9 mouse cellular contexts compared by ENCODE assay signal in the genomic region with DNA sequence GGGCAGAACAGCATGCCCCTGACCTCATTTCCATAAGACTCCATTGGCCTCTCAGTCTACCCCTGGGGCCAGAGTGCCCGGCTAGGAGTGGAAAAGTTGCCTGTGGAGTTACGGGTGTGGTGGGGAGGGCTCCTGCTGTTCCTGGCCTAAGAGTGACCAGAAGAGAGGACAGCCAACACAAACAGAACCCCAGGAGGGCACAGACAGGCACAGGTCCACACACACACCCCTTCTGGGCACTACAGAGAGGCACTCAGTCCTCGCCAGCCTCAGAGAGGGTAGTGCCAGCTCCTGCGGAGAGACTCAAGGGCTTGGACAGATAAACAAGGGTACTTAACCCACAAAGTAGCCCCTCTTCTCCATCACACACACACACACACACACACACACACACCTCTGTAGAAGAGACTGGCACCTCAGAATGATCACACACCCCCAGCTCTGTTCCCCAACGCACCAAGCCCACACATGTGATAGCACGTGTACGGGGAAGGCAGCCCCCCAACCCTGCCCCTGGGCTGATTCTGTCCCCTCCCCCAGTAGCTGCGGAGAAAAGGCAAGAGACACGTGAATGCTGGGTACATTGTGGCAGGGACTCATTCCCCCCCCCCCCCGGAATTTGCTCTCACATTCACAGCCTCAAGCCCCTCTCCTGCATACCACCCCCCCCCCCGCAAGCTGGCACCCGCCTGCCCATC. TPM values are rescaled to one million over a fixed set of nuclear protein-coding genes. Genes with fewer than 3 reads are reported as not detected.
DNase-seq lines count a peak whose midpoint lies in the region; ATAC-seq lines count a peak whose summit lies in the region.
"Had no signal": no experiment of that assay in that cellular context is flagged by ENCODE, and none has a peak within 500 bp of the region (broad histone marks: within the 10 kb centered on the region; RNA-seq: fewer than 3 reads in every experiment).

No protein-coding gene starts in this region.

- H3K4me1 ChIP-seq in heart, embryonic 11.5 days (ENCODE audit: control insufficient read depth, insufficient read depth, low read length), result peaks cover 8% of the 10 kb centered on the region; the same call in 1 of the 2 replicates
- H3K4me1 ChIP-seq in hindbrain, embryonic 15.5 days (replicated peaks), result peaks cover 31% of the 10 kb centered on the region
- H3K4me1 ChIP-seq in lung, embryonic 15.5 days, result peaks cover 17% of the 10 kb centered on the region

- H3K27ac ChIP-seq in heart, embryonic 11.5 days (ENCODE audit: low read depth, low read length), result no peak overlapping the region
- no peak overlapping the region for H3K27ac ChIP-seq in hindbrain, embryonic 15.5 days (replicated peaks)
- no peak overlapping the region for H3K27ac ChIP-seq in lung, embryonic 15.5 days
- H3K27ac ChIP-seq: liver, embryonic 13.5 days had no signal

- H3K9ac ChIP-seq in heart, embryonic 11.5 days (ENCODE audit: low read depth, low read length), result no peak overlapping the region
- H3K9ac ChIP-seq in hindbrain, embryonic 15.5 days, result no peak overlapping the region
- no peak overlapping the region for H3K9ac ChIP-seq in lung, embryonic 15.5 days
- H3K9ac ChIP-seq: liver, embryonic 13.5 days had no signal

- H3K36me3 ChIP-seq in heart, embryonic 11.5 days (ENCODE audit: control insufficient read depth, insufficient read depth, low read length), result no peaks in the 10 kb centered on the region
- no peaks in the 10 kb centered on the region for H3K36me3 ChIP-seq in hindbrain, embryonic 15.5 days
- no peaks in the 10 kb centered on the region for H3K36me3 ChIP-seq in lung, embryonic 15.5 days
- H3K36me3 ChIP-seq: liver, embryonic 13.5 days had no signal

- peak overlapping the region; percentile 51 for H3K4me3 ChIP-seq in heart, embryonic 11.5 days (ENCODE audit: low read depth, low read length)
- H3K4me3 ChIP-seq in hindbrain, embryonic 15.5 days, result peak overlapping the region; percentile 46; the same call in 1 of the 2 replicates
- no peak overlapping the region for H3K4me3 ChIP-seq in lung, embryonic 15.5 days

- no peak for DNase-seq in heart, postnatal 25 days (ENCODE audit: low spot score)
- DNase-seq in cerebellum, adult 9-11 months, result peak; percentile 75
- no peak for DNase-seq in natural killer cell, adult 2 months (ENCODE audit: low spot score in 2 of 2)
- no peak for DNase-seq in adrenal gland, postnatal 14 days
- DNase-seq in right cerebral cortex, postnatal 14 days, result no peak
- DNase-seq: liver, embryonic 13.5 days had no signal

- 2% methylated on average over 12 of the region's 12 CpGs for WGBS in heart, embryonic 11.5 days (ENCODE audit: insufficient replicate concordance)
- 2% methylated on average over 11 of the region's 12 CpGs for WGBS in hindbrain, embryonic 15.5 days
- WGBS in lung, embryonic 15.5 days, result 7% methylated on average over 11 of the region's 12 CpGs

- intact Hi-C loops in heart, postnatal 25 days (cut with DNase I), result no loop called here

- H3K27me3 ChIP-seq in heart, embryonic 11.5 days (ENCODE audit: control insufficient read depth, insufficient read depth, low read length), result peaks cover 66% of the 10 kb centered on the region
- H3K27me3 ChIP-seq in hindbrain, embryonic 15.5 days, result peaks cover 76% of the 10 kb centered on the region
- H3K27me3 ChIP-seq in lung, embryonic 15.5 days, result peaks cover 82% of the 10 kb centered on the region

- no peak for ATAC-seq in heart, embryonic 11.5 days (replicated peaks; ENCODE audit: insufficient number of reproducible peaks, low FRiP score, low TSS enrichment)
- ATAC-seq in hindbrain, embryonic 15.5 days (ENCODE audit: low FRiP score, low read depth), result peak; percentile 36; the same call in 1 of the 2 replicates
- ATAC-seq in lung, embryonic 15.5 days (ENCODE audit: borderline replicate concordance, extremely low read depth, low FRiP score, low TSS enrichment), result no peak

- H3K4me2 ChIP-seq in heart, embryonic 11.5 days, result peak overlapping the region; percentile 89
- H3K4me2 ChIP-seq in hindbrain, embryonic 15.5 days, result peak overlapping the region; percentile 90
- H3K4me2 ChIP-seq in lung, embryonic 15.5 days, result peak overlapping the region; percentile 91; the same call in 1 of the 2 replicates

- no peaks in the 10 kb centered on the region for H3K9me3 ChIP-seq in heart, embryonic 11.5 days (replicated peaks; ENCODE audit: control insufficient read depth, low read length)
- H3K9me3 ChIP-seq in hindbrain, embryonic 15.5 days, result no peaks in the 10 kb centered on the region
- no peaks in the 10 kb centered on the region for H3K9me3 ChIP-seq in lung, embryonic 15.5 days
- H3K9me3 ChIP-seq: liver, embryonic 13.5 days had no signal

RNA-seq across cellular contexts. Expression of gene Ppp1r1b, which starts 0.7 kb away (rescaled TPM):
- polyA plus RNA-seq in heart, embryonic 11.5 days (2014; fragmentation: Nextera tagmentation; extraction: Ambion mirVana), result 13.6 and 15.3 TPM in 2 replicates
- 1 to 10 TPM; 5.3 to 5.8 TPM for total RNA-seq in heart, postnatal 25 days (2021)
- 6.1 and 6.9 TPM in 2 replicates for polyA plus RNA-seq in hindbrain, embryonic 15.5 days (2015; fragmentation: Nextera tagmentation; extraction: Ambion mirVana)
- 3.5 and 5.5 TPM in 2 replicates for polyA plus RNA-seq in lung, embryonic 15.5 days (2015; fragmentation: Nextera tagmentation; extraction: Ambion mirVana)
- total RNA-seq in adrenal gland, postnatal 14 days (2021), result 0.63 and 0.68 TPM in 2 replicates

RNA-seq across cellular contexts. Expression of gene Stard3, which starts 10.6 kb away (rescaled TPM):
- 39.6 and 40.6 TPM in 2 replicates for polyA plus RNA-seq in heart, embryonic 11.5 days (2014; fragmentation: Nextera tagmentation; extraction: Ambion mirVana)
- total RNA-seq in heart, postnatal 25 days (2021), result 10 to 100 TPM; 19.7 to 24.9 TPM
- polyA plus RNA-seq in hindbrain, embryonic 15.5 days (2015; fragmentation: Nextera tagmentation; extraction: Ambion mirVana), result 36.5 and 40.3 TPM in 2 replicates
- 45.2 and 52.5 TPM in 2 replicates for polyA plus RNA-seq in lung, embryonic 15.5 days (2015; fragmentation: Nextera tagmentation; extraction: Ambion mirVana)
- total RNA-seq in adrenal gland, postnatal 14 days (2021), result 21.5 and 22.7 TPM in 2 replicates

RNA-seq across cellular contexts. Expression of gene Neurod2, which starts 18.1 kb away (rescaled TPM):
- 0.07 and 0.13 TPM in 2 replicates for polyA plus RNA-seq in heart, embryonic 11.5 days (2014; fragmentation: Nextera tagmentation; extraction: Ambion mirVana)
- not detected for total RNA-seq in heart, postnatal 25 days (2021)
- polyA plus RNA-seq in hindbrain, embryonic 15.5 days (2015; fragmentation: Nextera tagmentation; extraction: Ambion mirVana), result 20.9 and 28.6 TPM in 2 replicates
- 0.05 TPM in 1 of 2 replicates, not detected in the other for polyA plus RNA-seq in lung, embryonic 15.5 days (2015; fragmentation: Nextera tagmentation; extraction: Ambion mirVana)
- total RNA-seq in adrenal gland, postnatal 14 days (2021), result 0.15 TPM in 1 of 2 replicates, not detected in the other
- polyA plus RNA-seq: liver, embryonic 13.5 days had no signal

RNA-seq across cellular contexts. Expression of gene Tcap, which starts 36.1 kb away (rescaled TPM):
- polyA plus RNA-seq in heart, embryonic 11.5 days (2014; fragmentation: Nextera tagmentation; extraction: Ambion mirVana), result 149 and 151 TPM in 2 replicates
- 1,000 to 10,000 TPM; 1,084 to 2,520 TPM for total RNA-seq in heart, postnatal 25 days (2021)
- polyA plus RNA-seq in hindbrain, embryonic 15.5 days (2015; fragmentation: Nextera tagmentation; extraction: Ambion mirVana), result 0.39 TPM in 1 of 2 replicates, not detected in the other
- 5.1 and 7.5 TPM in 2 replicates for polyA plus RNA-seq in lung, embryonic 15.5 days (2015; fragmentation: Nextera tagmentation; extraction: Ambion mirVana)
- 0.48 and 0.53 TPM in 2 replicates for total RNA-seq in adrenal gland, postnatal 14 days (2021)

RNA-seq across cellular contexts. Expression of gene Pnmt, which starts 38.7 kb away (rescaled TPM):
- polyA plus RNA-seq in heart, embryonic 11.5 days (2014; fragmentation: Nextera tagmentation; extraction: Ambion mirVana), result 3.9 and 4.8 TPM in 2 replicates
- 1 to 10 TPM; 1.3 to 1.7 TPM for total RNA-seq in heart, postnatal 25 days (2021)
- 3.7 and 4.0 TPM in 2 replicates for polyA plus RNA-seq in hindbrain, embryonic 15.5 days (2015; fragmentation: Nextera tagmentation; extraction: Ambion mirVana)
- 0.12 TPM in 1 of 2 replicates, not detected in the other for polyA plus RNA-seq in lung, embryonic 15.5 days (2015; fragmentation: Nextera tagmentation; extraction: Ambion mirVana)
- total RNA-seq in adrenal gland, postnatal 14 days (2021), result 687 and 769 TPM in 2 replicates
- polyA plus RNA-seq: liver, embryonic 13.5 days had no signal

Comparison
In these comparisons a context has a peak if more than half of its experiments do, and no peak if none do; other contexts are left out.
1. RNA of gene Neurod2, which starts 18.1 kb away (polyA plus RNA-seq): 20.9 to 28.6 TPM in hindbrain, embryonic 15.5 days; 0.07 to 0.13 TPM in heart, embryonic 11.5 days and 0.05 TPM in lung, embryonic 15.5 days; every median in the first group is over 10 times any median in the second.
2. Peak in every context shown above with its lines, with median percentiles within 50 percentile points of each other: H3K4me2 ChIP-seq.